21 mouse cellular contexts compared by ENCODE assay signal in the genomic region with DNA sequence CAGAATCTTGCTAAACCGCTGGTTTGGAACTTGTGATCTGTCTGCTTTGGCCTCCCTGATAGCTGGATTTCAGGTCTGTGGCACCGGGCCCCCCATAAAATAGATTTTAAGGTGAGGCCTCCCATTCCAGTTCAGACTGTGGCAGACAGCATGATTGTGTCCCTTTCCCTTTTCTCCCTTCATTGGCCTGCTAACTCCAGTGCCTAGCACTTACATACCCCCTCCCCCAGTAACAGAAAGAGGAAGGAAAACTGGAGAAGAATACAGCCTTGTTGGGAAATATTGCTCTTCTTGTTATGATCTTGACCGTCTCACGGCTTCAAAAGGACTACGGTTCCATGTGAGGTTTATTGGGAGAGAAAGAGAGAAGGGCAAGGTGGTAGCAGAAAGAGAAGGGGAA.
"Had no signal": no experiment of that assay in that cellular context is flagged by ENCODE, and none has a peak within 500 bp of the region (broad histone marks: within the 10 kb centered on the region; RNA-seq: fewer than 3 reads in every experiment).

No protein-coding gene starts in this region.

- H3K4me2 ChIP-seq: limb, embryonic 13.5 days; lung, embryonic 15.5 days; midbrain, embryonic 12.5 days; neural tube, embryonic 12.5 days; neural tube, embryonic 15.5 days; stomach, embryonic 15.5 days had no signal

- H3K9ac ChIP-seq: limb, embryonic 13.5 days; liver, embryonic 14.5 days; liver, postnatal 0 days; lung, embryonic 15.5 days; midbrain, embryonic 12.5 days; neural tube, embryonic 12.5 days; neural tube, embryonic 15.5 days; stomach, embryonic 15.5 days had no signal

- H3K27me3 ChIP-seq: limb, embryonic 13.5 days; lung, embryonic 15.5 days; megakaryocyte, embryonic 14.5 days; midbrain, embryonic 12.5 days; neural tube, embryonic 12.5 days; neural tube, embryonic 15.5 days; stomach, embryonic 15.5 days had no signal

- H3K36me3 ChIP-seq: limb, embryonic 10.5 days; limb, embryonic 13.5 days; lung, embryonic 15.5 days; midbrain, embryonic 12.5 days; neural tube, embryonic 12.5 days; neural tube, embryonic 15.5 days; stomach, embryonic 15.5 days had no signal

- ATAC-seq: liver, postnatal 0 days had no signal

- H3K4me3 ChIP-seq: layer of hippocampus, adult 2 months; limb, embryonic 10.5 days; limb, embryonic 13.5 days; lung, embryonic 15.5 days; megakaryocyte, embryonic 14.5 days; midbrain, embryonic 12.5 days; neural tube, embryonic 12.5 days; neural tube, embryonic 15.5 days; stomach, embryonic 15.5 days had no signal

- H3K27ac ChIP-seq: kidney, postnatal 0 days; layer of hippocampus, adult 2 months; limb, embryonic 10.5 days; limb, embryonic 13.5 days; liver, embryonic 14.5 days; lung, embryonic 15.5 days; midbrain, embryonic 12.5 days; neural tube, embryonic 12.5 days; neural tube, embryonic 15.5 days; stomach, embryonic 15.5 days had no signal

- DNase-seq: kidney, adult 18-20 months; kidney, adult 9 months; layer of hippocampus, adult 9-11 months; liver; liver, postnatal 0 days; lung, postnatal 14 days; retina, postnatal 1 day; right cerebral cortex, postnatal 25 days; spleen, adult 18-20 months; thymus, postnatal 25 days had no signal

- H3K4me1 ChIP-seq: limb, embryonic 13.5 days; lung, embryonic 15.5 days; neural tube, embryonic 12.5 days; neural tube, embryonic 15.5 days; stomach, embryonic 15.5 days had no signal

- H3K9me3 ChIP-seq: limb, embryonic 10.5 days; limb, embryonic 13.5 days; lung, embryonic 15.5 days; megakaryocyte, embryonic 14.5 days; midbrain, embryonic 12.5 days; neural tube, embryonic 12.5 days; neural tube, embryonic 15.5 days; stomach, embryonic 15.5 days had no signal
